Mouse (Mus musculus): ENCODE results near the gene Ankra2. TPM values are rescaled to one million over a fixed set of nuclear protein-coding genes. Genes with fewer than 3 reads are reported as not detected.

Ankra2 gene
- total RNA-seq, 1 experiment = 7.7 TPM

DNA sequence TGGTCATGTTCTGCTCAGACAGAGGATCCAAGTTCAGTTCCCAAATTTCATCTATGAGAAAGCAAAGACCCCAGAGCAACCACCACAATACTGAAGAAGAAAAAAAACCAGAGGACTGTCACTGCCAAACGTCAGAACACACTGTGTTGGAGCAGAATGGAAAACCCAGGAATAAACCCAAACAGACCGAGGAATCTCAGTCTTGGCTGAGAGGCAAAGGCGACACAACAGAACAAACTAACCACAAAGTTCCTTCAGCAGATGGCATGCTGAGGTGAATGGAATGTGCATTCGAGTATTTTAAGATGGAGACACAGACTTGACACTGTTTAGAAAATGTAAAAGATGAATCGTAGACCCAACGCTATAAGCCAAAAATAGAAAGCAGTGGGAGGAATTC lies 27.4 kb upstream of the Ankra2 start:
- Histone ChIP-seq H3K27ac (ENCODE audit: insufficient read depth, low read depth, low read length, poor library complexity, severe bottlenecking) (no peak overlapping the region), H3K9ac (ENCODE audit: insufficient read depth, low read depth, low read length, poor library complexity, severe bottlenecking) (no peak overlapping the region), H3K4me3 (ENCODE audit: insufficient read depth in 1 of 2, low read depth in 1 of 2, low read length in 2 of 2, poor library complexity in 1 of 2, severe bottlenecking in 1 of 2) (no peak overlapping the region), H3K36me3 (ENCODE audit: control insufficient read depth, insufficient read depth, low read length, poor library complexity, severe bottlenecking) (no peaks in the 10 kb centered on the region), H3K4me1 (ENCODE audit: control insufficient read depth in 2 of 2, insufficient read depth in 2 of 2, low read length in 2 of 2, poor library complexity in 1 of 2) (no peaks in the 10 kb centered on the region), H3K9me3 (ENCODE audit: control insufficient read depth, insufficient read depth, low read depth, low read length) (no peaks in the 10 kb centered on the region)
- in situ Hi-C loops (cut with MboI; ENCODE audit: low sequenced_read_pairs in 2 of 2, unreplicated experiment in 2 of 2) = loop anchor here (5.0 to 10.0 kb wide), 2 partner anchors 198 to 201 kb away; no protein-coding TSS in a partner anchor
- TF ChIP-seq HCFC1 (IDR thresholded peaks at IDR 0.05; ENCODE audit: borderline replicate concordance, insufficient read depth, low read length) = no peak
- DNase-seq (ENCODE audit: low read depth, low spot score) = no peak

DNA sequence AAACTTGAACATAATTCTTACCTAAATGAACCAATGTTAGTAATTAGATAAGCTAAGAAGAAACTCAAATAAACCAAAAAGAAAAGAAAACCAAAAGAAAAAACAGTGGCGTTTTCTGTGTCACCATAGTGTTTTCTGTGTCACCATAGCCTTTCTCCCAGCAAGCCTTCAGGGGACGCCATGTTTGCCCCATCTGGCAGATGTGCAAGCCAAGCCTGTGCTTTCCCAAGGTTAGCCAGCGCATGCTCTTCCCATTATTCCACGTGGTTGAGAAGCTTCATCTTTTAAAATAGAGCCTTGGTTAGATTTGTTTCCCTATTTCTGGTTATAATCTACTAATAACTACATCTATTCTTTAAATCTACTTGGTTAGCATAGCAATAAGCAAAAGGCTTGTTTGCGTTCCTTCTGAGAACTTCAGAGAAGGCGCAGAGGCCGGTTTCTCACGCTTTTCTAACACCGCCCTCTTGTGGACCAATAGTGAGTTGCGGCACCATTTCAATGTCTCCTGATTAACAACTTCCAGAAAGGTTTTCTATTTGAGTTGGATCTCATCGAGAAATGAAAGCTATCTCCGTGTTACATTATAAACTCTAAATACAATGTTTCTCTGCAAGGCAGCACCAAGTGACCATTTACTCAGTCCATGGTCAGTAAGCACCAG lies 22.8 kb upstream of the Ankra2 start:
- H3K4me1 ChIP-seq (ENCODE audit: control insufficient read depth in 2 of 2, insufficient read depth in 2 of 2, low read length in 2 of 2, poor library complexity in 1 of 2) = no peaks in the 10 kb centered on the region
- H3K27ac ChIP-seq (ENCODE audit: insufficient read depth, low read depth, low read length, poor library complexity, severe bottlenecking) = no peak overlapping the region
- H3K36me3 ChIP-seq (ENCODE audit: control insufficient read depth, insufficient read depth, low read length, poor library complexity, severe bottlenecking) = no peaks in the 10 kb centered on the region
- in situ Hi-C loops (cut with MboI; ENCODE audit: low sequenced_read_pairs in 2 of 2, unreplicated experiment in 2 of 2) = loop anchor here (5.0 to 10.0 kb wide), 2 partner anchors 203 to 205 kb away; no protein-coding TSS in a partner anchor
- TF ChIP-seq HCFC1 (IDR thresholded peaks at IDR 0.05; ENCODE audit: borderline replicate concordance, insufficient read depth, low read length) = no peak
- peak; percentile 90; the same call in 1 of the 2 replicates for TF ChIP-seq ZC3H11A (IDR thresholded peaks at IDR 0.05; ENCODE audit: borderline replicate concordance, low read depth, low read length)
- DNase-seq (ENCODE audit: low read depth, low spot score) = peak; percentile 71
- no peak overlapping the region for H3K9ac ChIP-seq (ENCODE audit: insufficient read depth, low read depth, low read length, poor library complexity, severe bottlenecking)
- H3K4me3 ChIP-seq (ENCODE audit: insufficient read depth in 1 of 2, low read depth in 1 of 2, low read length in 2 of 2, poor library complexity in 1 of 2, severe bottlenecking in 1 of 2) = no peak overlapping the region
- H3K9me3 ChIP-seq (ENCODE audit: control insufficient read depth, insufficient read depth, low read depth, low read length) = no peaks in the 10 kb centered on the region

DNA sequence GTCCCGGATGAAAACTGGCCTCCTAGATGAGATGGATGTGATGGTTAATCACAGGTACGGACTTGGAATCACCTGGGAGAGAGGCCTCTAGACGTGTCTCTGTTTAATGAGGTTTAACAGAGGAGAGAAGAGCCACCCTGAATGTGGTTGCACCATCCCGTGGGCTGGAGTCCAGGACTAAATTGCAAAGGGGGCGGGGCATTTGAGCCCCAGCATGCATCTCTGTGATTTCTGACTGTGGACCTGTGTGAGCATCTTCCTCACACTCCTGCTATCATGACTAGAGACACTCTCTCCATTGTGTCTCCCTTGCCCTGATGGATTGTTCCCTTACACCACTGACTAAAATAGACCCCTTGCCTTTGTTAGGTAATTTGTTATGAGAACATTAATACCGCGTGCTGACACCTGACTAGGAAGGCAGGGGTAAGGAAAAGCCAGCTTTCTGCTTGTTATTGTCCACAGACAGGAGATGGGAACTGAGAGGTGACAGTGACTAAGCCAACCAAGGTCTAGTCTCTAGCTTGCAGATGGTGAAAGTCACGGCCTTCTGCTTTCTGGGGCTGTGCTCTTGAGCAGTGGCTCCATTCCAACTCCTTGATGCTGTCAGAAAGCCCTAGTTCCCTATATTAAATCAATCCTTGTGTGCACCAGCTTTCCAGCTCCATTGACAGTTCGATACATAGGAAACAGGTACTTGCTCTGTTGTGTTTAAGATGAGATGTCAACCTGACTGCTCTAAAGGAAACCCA lies 21.2 kb upstream of the Ankra2 start:
- Histone ChIP-seq H3K4me3 (ENCODE audit: insufficient read depth in 1 of 2, low read depth in 1 of 2, low read length in 2 of 2, poor library complexity in 1 of 2, severe bottlenecking in 1 of 2) (no peak overlapping the region), H3K36me3 (ENCODE audit: control insufficient read depth, insufficient read depth, low read length, poor library complexity, severe bottlenecking) (no peaks in the 10 kb centered on the region), H3K9me3 (ENCODE audit: control insufficient read depth, insufficient read depth, low read depth, low read length) (no peaks in the 10 kb centered on the region), H3K4me1 (ENCODE audit: control insufficient read depth in 2 of 2, insufficient read depth in 2 of 2, low read length in 2 of 2, poor library complexity in 1 of 2) (no peaks in the 10 kb centered on the region), H3K27ac (ENCODE audit: insufficient read depth, low read depth, low read length, poor library complexity, severe bottlenecking) (no peak overlapping the region), H3K9ac (ENCODE audit: insufficient read depth, low read depth, low read length, poor library complexity, severe bottlenecking) (no peak overlapping the region)
- TF ChIP-seq CHD2 (IDR thresholded peaks at IDR 0.05; ENCODE audit: low read depth, low read length) (no peak), ZC3H11A (IDR thresholded peaks at IDR 0.05; ENCODE audit: borderline replicate concordance, low read depth, low read length) (no peak), MAFK (IDR thresholded peaks at IDR 0.05; ENCODE audit: insufficient read depth, low read depth, low read length) (no peak), HCFC1 (IDR thresholded peaks at IDR 0.05; ENCODE audit: borderline replicate concordance, insufficient read depth, low read length) (no peak), ZNF384 (IDR thresholded peaks at IDR 0.05; ENCODE audit: low read depth, low read length) (no peak)
- no peak for DNase-seq (ENCODE audit: low read depth, low spot score)
- in situ Hi-C loops (cut with MboI; ENCODE audit: low sequenced_read_pairs in 2 of 2, unreplicated experiment in 2 of 2) = no loop called here

DNA sequence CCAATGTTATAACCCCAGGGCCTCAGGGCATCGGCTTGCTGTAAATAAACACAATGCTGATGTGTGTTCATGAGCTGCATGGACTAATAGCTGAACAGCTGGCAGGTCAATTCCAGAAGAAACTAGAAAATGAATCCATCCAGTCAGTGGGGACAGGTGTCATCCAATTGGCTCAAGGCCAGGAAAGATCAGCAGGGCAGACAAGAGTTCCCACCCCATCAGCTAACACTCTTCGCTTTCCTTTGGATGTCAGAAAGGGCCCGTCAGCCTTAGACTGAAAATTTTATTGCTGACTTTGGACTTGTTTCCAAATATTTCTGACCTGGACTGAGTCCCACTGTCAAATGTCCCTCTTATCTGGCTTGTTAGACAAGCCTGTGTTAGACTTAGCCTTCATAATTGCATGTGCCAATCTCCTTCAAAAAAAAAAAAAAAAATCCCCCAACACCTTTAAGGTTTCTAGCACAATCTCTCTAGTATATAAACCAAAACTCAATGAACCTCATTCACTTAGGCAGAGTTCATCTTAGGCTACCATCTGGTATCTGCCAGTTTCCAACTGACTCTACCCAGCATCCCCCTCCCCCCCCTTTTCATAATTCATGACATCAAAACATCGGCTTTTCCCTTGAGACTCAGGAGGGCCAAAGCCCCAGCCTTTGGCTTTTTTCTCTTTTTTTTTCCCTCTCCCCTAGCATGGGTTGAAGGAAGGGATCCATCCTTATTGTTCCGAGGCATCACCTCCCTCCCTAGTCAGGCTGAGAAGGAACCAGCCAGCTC lies 18.1 kb upstream of the Ankra2 start:
- in situ Hi-C loops (cut with MboI; ENCODE audit: low sequenced_read_pairs in 2 of 2, unreplicated experiment in 2 of 2) = no loop called here
- TF ChIP-seq HCFC1 (IDR thresholded peaks at IDR 0.05; ENCODE audit: borderline replicate concordance, insufficient read depth, low read length) = no peak
- no peak for TF ChIP-seq ZNF384 (IDR thresholded peaks at IDR 0.05; ENCODE audit: low read depth, low read length)
- TF ChIP-seq MAFK (IDR thresholded peaks at IDR 0.05; ENCODE audit: insufficient read depth, low read depth, low read length) = no peak
- no peak for TF ChIP-seq ZC3H11A (IDR thresholded peaks at IDR 0.05; ENCODE audit: borderline replicate concordance, low read depth, low read length)
- no peak for TF ChIP-seq CHD2 (IDR thresholded peaks at IDR 0.05; ENCODE audit: low read depth, low read length)
- no peaks in the 10 kb centered on the region for H3K4me1 ChIP-seq (ENCODE audit: control insufficient read depth in 2 of 2, insufficient read depth in 2 of 2, low read length in 2 of 2, poor library complexity in 1 of 2)
- no peak overlapping the region for H3K9ac ChIP-seq (ENCODE audit: insufficient read depth, low read depth, low read length, poor library complexity, severe bottlenecking)
- no peak overlapping the region for H3K27ac ChIP-seq (ENCODE audit: insufficient read depth, low read depth, low read length, poor library complexity, severe bottlenecking)
- peaks cover 18% of the 10 kb centered on the region for H3K36me3 ChIP-seq (ENCODE audit: control insufficient read depth, insufficient read depth, low read length, poor library complexity, severe bottlenecking)
- no peak overlapping the region for H3K4me3 ChIP-seq (ENCODE audit: insufficient read depth in 1 of 2, low read depth in 1 of 2, low read length in 2 of 2, poor library complexity in 1 of 2, severe bottlenecking in 1 of 2)
- no peak for DNase-seq (ENCODE audit: low read depth, low spot score)
- H3K9me3 ChIP-seq (ENCODE audit: control insufficient read depth, insufficient read depth, low read depth, low read length) = no peaks in the 10 kb centered on the region

Data from ES-E14 (cell line).